Mouse (Mus musculus) midbrain, embryonic 11.5 days (tissue): ENCODE data around the gene Pcyt1a. TPM values are rescaled to one million over a fixed set of nuclear protein-coding genes. Genes with fewer than 3 reads are reported as not detected.
"Not testable (repeated sequence)": the region's sequence is repeated elsewhere in the genome, so short reads cannot be mapped to it uniquely, and the experiment has no call there.

Source experiments
- ATAC-seq: fragments of 200-750 bp; cut with Nextera tagmentation; 2 replicates; pipeline ENCODE4 v1.8.0; 2017; ENCODE audit warnings: moderate TSS enrichment, moderate library complexity; ENCODE audit not compliant: low FRiP score
- DNase-seq: peaks from one replicate; pipeline ENCODE4 v3.0.0; 2015; ENCODE audit warnings: low spot score; ENCODE audit errors: missing footprints
- H3K27ac ChIP-seq: fragments of 300-500 bp; sonication (generic); 2 replicates; pipeline ENCODE4 v1.5.1; 2014; ENCODE audit warnings: low read depth, low read length
- H3K27me3 ChIP-seq: fragments of 300-500 bp; sonication (generic); 2 replicates; pipeline ENCODE4 v1.6.1; 2014; ENCODE audit warnings: mild to moderate bottlenecking, low read length, moderate library complexity, mixed read lengths; ENCODE audit not compliant: control insufficient read depth, insufficient read depth
- H3K36me3 ChIP-seq: fragments of 300-500 bp; sonication (generic); 2 replicates; pipeline ENCODE4 v1.6.1; 2014; ENCODE audit warnings: mild to moderate bottlenecking, low read length, moderate library complexity, mixed read lengths; ENCODE audit not compliant: control insufficient read depth, insufficient read depth
- H3K4me1 ChIP-seq: fragments of 300-500 bp; sonication (generic); 2 replicates; pipeline ENCODE4 v1.6.1; 2014; ENCODE audit warnings: low read length; ENCODE audit not compliant: control insufficient read depth, insufficient read depth
- H3K4me2 ChIP-seq: fragments of 300-500 bp; sonication (generic); 2 replicates; pipeline ENCODE4 v1.6.1; 2014; ENCODE audit warnings: mild to moderate bottlenecking, moderate library complexity
- H3K4me3 ChIP-seq: fragments of 300-500 bp; sonication (generic); 2 replicates; pipeline ENCODE4 v1.5.1; 2014; ENCODE audit warnings: low read depth, low read length
- H3K9ac ChIP-seq: fragments of 300-500 bp; sonication (generic); 2 replicates; pipeline ENCODE4 v1.6.1; 2014; ENCODE audit warnings: low read length
- H3K9me3 ChIP-seq: fragments of 300-500 bp; sonication (generic); 2 replicates; pipeline ENCODE4 v1.6.1; 2016; ENCODE audit warnings: low read length; ENCODE audit not compliant: control insufficient read depth
- WGBS: fragments of 180-500 bp; shearing (Covaris S2); extraction: QIAGEN DNeasy Blood & Tissue Kit; methylation state at CpG from one replicate; pipeline ENCODE4 v1.1.7; 2014; 5-methylcytosine and 5-hydroxymethylcytosine counted together
- polyA plus RNA-seq: library from polyadenylated mRNA; unstranded; fragments of >200 nt; fragmentation: Nextera tagmentation; extraction: Ambion mirVana; gene quantifications from 2 replicates; pipeline ENCODE4 v1.2.1, GENCODE M21; 2014

Gene Pcyt1a
- polyA plus RNA-seq, 1 experiment from 2014 or later, result 41.6 TPM

- Histone ChIP-seq H3K4me2 (no peak overlapping the region), H3K9ac (no peak overlapping the region), H3K36me3 (peaks cover 4% of the 10 kb centered on the region; the same call in 1 of the 2 replicates), H3K27ac (no peak overlapping the region), H3K9me3 (no peaks in the 10 kb centered on the region), H3K27me3 (no peaks in the 10 kb centered on the region), H3K4me1 (no peaks in the 10 kb centered on the region), H3K4me3 (no peak overlapping the region)
- ATAC-seq, result no peak
- 83% methylated on average over 7 of the region's 7 CpGs for WGBS
- DNase-seq, result no peak
Observed at GRCm38 (mm10) chr16:32472276-32473015, 41.7 kb downstream of the Pcyt1a start.

- DNase-seq, result no peak
- ATAC-seq, result no peak
- H3K36me3 ChIP-seq, result no peaks in the 10 kb centered on the region
- no peaks in the 10 kb centered on the region for H3K4me1 ChIP-seq
- H3K4me3 ChIP-seq, result no peak overlapping the region
- 90% methylated on average over 6 of the region's 6 CpGs for WGBS
- H3K9me3 ChIP-seq, result no peaks in the 10 kb centered on the region
- H3K27ac ChIP-seq, result no peak overlapping the region
- no peak overlapping the region for H3K4me2 ChIP-seq
- no peak overlapping the region for H3K9ac ChIP-seq
- H3K27me3 ChIP-seq, result no peaks in the 10 kb centered on the region
Observed at GRCm38 (mm10) chr16:32477315-32477714, 46.6 kb downstream of the Pcyt1a start.

GRCm38 (mm10) chr16:32479415-32479814 is 48.7 kb downstream of the Pcyt1a start:
- Histone ChIP-seq H3K27ac (no peak overlapping the region), H3K4me3 (no peak overlapping the region), H3K36me3 (no peaks in the 10 kb centered on the region), H3K9me3 (no peaks in the 10 kb centered on the region), H3K4me1 (no peaks in the 10 kb centered on the region), H3K4me2 (no peak overlapping the region), H3K9ac (no peak overlapping the region), H3K27me3 (no peaks in the 10 kb centered on the region)
- 79% methylated on average over 2 of the region's 2 CpGs for WGBS
- ATAC-seq (no peak), DNase-seq (no peak)

GRCm38 (mm10) chr16:32484431-32484871 is 53.7 kb downstream of the Pcyt1a start:
- no peaks in the 10 kb centered on the region for H3K27me3 ChIP-seq
- DNase-seq (no peak), ATAC-seq (no peak)
- no peak overlapping the region for H3K4me3 ChIP-seq
- 48% methylated on average over 7 of the region's 7 CpGs for WGBS
- H3K27ac ChIP-seq, result no peak overlapping the region
- H3K36me3 ChIP-seq, result no peaks in the 10 kb centered on the region
- no peaks in the 10 kb centered on the region for H3K9me3 ChIP-seq
- no peak overlapping the region for H3K4me2 ChIP-seq
- no peaks in the 10 kb centered on the region for H3K4me1 ChIP-seq
- no peak overlapping the region for H3K9ac ChIP-seq

GRCm38 (mm10) chr16:32485209-32485608 is 54.5 kb downstream of the Pcyt1a start:
- no peak overlapping the region for H3K4me2 ChIP-seq
- 87% methylated on average over 2 of the region's 2 CpGs for WGBS
- H3K36me3 ChIP-seq, result no peaks in the 10 kb centered on the region
- H3K9ac ChIP-seq, result no peak overlapping the region
- no peak overlapping the region for H3K4me3 ChIP-seq
- ATAC-seq (no peak), DNase-seq (no peak)
- H3K27me3 ChIP-seq, result no peaks in the 10 kb centered on the region
- H3K27ac ChIP-seq, result no peak overlapping the region
- H3K9me3 ChIP-seq, result no peaks in the 10 kb centered on the region
- no peaks in the 10 kb centered on the region for H3K4me1 ChIP-seq

- no peak for DNase-seq
- Histone ChIP-seq H3K9ac (no peak overlapping the region), H3K4me3 (no peak overlapping the region), H3K36me3 (no peaks in the 10 kb centered on the region), H3K27me3 (no peaks in the 10 kb centered on the region), H3K27ac (no peak overlapping the region), H3K4me1 (no peaks in the 10 kb centered on the region), H3K9me3 (no peaks in the 10 kb centered on the region), H3K4me2 (no peak overlapping the region)
- no peak for ATAC-seq
- WGBS, result 84% methylated on average over 6 of the region's 6 CpGs
Observed at GRCm38 (mm10) chr16:32486046-32486445, 55.3 kb downstream of the Pcyt1a start.

GRCm38 (mm10) chr16:32487234-32488111 is 56.8 kb downstream of the Pcyt1a start, which contains the start of gene Slc51a:
Gene Slc51a, minus strand, starts transcription at chr16:32487879.
- ATAC-seq (no peak), DNase-seq (no peak)
- H3K9ac ChIP-seq, result no peak within 1 kb of the TSS
- WGBS, result 58% methylated on average over 15 of the region's 15 CpGs
- no peaks in the 10 kb centered on the region for H3K9me3 ChIP-seq
- no peaks in the 10 kb centered on the region for H3K27me3 ChIP-seq
- no peak within 1 kb of the TSS for H3K4me2 ChIP-seq
- H3K36me3 ChIP-seq, result no peaks in the 10 kb centered on the region
- no peak within 1 kb of the TSS for H3K27ac ChIP-seq
- no peaks in the 10 kb centered on the region for H3K4me1 ChIP-seq
- no peak within 1 kb of the TSS for H3K4me3 ChIP-seq

GRCm38 (mm10) chr16:32488939-32489338 is 58.2 kb downstream of the Pcyt1a start:
- Histone ChIP-seq H3K4me1 (no peaks in the 10 kb centered on the region), H3K27ac (no peak overlapping the region), H3K4me3 (no peak overlapping the region), H3K4me2 (no peak overlapping the region), H3K36me3 (no peaks in the 10 kb centered on the region), H3K27me3 (no peaks in the 10 kb centered on the region), H3K9ac (no peak overlapping the region), H3K9me3 (no peaks in the 10 kb centered on the region)
- 92% methylated on average over 3 of the region's 3 CpGs for WGBS
- no peak for DNase-seq
- no peak for ATAC-seq

GRCm38 (mm10) chr16:32494371-32494770 is 63.6 kb downstream of the Pcyt1a start:
- H3K4me3 ChIP-seq, ATAC-seq, H3K4me1 ChIP-seq, DNase-seq, H3K4me2 ChIP-seq, H3K36me3 ChIP-seq, H3K9ac ChIP-seq, H3K27me3 ChIP-seq, H3K27ac ChIP-seq, H3K9me3 ChIP-seq: not testable (repeated sequence)
- WGBS, result 82% methylated on average over 6 of the region's 6 CpGs
